Mouse (Mus musculus): Measurements from ENCODE around the gene Mboat2.
A peak's percentile ranks its signal among the peaks of the same experiment; 100 is the strongest.

The Mboat2 gene

DNA sequence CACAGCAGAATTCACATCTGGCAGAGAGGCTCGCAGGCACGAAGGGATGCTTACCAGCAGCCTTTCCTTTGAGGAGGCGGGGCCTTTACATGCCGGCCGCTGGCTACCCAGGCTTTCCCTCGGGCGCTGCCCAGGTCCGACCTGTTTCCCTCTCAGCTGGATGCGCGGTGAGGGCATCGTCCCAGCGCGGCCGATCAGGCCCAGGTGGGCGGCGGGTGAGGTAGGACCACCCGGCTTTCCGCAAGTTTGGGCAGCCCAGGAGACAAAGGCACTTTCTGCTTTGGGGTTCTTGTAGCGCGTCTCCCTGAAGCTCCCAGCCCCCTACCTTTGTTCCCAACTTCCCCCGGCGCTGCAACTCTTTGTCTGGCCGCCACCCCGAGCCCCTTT lies at the start of gene Mboat2:
Mboat2 (plus strand) TSS at position 114 of the 387 bp plus-strand sequence.
- DNase-seq (ENCODE audit: low spot score), result peak; percentile 35

DNA sequence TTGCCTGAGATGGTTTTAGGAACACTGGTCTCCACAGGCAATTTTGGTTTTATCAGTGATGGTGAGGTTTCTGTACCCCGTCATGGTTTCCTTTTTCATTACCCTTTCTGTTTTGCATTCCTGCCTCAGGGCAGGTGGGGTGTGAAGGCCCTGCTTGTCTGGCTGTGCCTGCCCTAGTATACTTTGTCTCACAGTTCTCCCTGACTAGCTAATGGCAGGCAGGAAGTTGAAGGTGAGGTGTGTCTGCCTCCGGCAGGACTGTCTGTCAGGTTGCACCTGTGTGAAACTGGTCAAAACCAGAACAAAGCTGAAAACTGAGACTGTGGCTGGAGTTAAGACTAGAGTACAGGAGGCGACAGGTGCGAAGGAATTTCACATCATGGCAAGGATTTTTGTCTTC lies 46.9 kb upstream of the Mboat2 start:
- no peak for DNase-seq (ENCODE audit: low spot score)

DNA sequence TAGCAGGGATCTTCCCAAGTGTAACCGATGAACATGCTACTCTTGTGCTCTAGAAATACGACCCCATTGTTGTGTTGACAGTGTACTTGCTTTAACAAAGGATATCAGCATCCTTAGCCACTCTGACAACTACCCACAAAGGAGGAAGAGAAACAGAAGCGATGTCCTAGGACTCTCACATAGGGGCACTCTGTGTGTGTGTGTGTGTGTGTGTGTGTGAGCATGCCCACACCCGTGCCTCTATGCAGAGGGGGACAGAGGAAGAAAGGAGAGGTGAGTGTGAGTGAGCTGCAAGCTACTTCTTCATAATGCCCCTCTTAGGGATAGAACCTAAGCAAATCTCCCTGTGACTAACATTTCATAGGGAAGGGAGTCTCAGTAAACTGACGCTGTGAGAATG lies 44.8 kb upstream of the Mboat2 start:
- DNase-seq (ENCODE audit: low spot score), result no peak

DNA sequence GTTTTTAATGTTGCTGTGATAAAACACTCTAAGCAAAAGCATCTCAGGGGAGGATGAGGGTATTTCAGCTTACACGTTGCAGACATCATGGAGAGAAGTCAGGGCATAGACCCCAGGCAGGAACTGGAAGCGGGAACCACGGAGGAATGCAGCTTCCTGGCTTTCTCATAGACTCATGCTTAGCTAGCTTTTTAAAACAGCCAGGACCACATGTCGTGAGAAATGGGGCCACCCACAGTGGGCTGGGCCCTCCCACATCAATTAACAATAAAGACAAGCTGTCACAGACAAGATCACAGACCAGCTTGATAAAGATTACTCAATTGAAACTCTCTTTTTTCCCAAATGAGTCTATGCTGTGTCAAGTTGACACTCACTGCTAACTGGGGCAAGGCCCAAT lies 44.4 kb upstream of the Mboat2 start:
- no peak for DNase-seq (ENCODE audit: low spot score)

DNA sequence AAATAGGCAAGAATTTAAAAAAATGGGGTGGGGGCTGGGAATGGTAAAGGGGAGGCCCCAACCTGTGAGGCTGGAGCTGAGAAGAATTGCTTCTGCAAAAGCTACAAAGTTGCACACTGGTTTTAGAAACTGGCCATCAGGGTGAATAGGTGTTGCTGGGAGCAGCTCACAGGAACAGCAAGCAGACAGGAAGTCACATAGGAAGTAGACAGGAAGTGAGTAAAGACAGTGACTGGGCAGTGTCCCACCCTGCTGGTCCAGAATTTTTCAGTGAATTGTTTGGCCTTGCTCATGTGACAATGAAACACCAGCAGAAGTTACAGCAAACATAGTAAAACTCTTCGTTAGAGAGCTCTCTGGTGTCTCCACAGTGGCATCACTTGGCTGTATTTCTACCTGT lies 41.0 kb upstream of the Mboat2 start:
- no peak for DNase-seq (ENCODE audit: low spot score)

DNA sequence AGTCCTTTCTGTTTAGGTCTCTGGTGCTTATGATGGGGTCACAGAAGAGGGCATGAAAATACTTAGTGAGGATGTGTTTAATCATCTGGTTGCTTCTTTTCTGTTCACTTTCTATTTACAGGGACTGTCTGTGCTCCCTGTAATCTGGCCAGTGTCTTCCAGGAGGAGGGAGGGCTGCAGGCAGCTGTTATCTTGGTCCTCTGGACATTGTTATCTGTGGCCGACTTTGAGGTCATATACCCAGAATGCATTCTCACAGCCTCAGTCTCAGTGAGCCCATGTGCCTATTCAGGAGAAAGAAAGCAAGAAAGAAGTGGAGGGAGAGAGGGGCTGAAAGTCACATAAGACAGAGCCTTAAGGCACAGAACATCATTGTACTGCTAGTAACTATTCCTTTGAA lies 19.4 kb upstream of the Mboat2 start:
- DNase-seq (ENCODE audit: low spot score), result no peak

DNA sequence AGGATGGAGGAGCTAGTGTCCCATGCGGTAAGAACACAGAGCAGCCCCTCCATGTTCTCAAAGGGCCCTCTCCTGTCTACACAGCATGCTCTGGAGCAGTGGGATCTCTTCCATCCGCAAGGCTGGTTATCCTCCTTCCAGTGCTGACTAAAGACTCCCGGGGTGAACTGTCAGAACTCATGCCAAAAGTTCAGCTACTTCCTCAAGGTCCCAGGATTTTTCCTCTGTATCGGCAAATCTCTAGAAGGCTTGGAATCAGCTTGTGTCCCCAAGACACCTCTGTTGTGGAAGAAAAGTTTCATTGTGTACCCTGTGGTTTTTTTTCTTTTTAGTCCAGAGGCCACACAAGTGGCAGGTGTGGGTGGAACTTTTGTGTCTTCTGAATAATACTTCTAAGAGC lies 18.8 kb upstream of the Mboat2 start:
- no peak for DNase-seq (ENCODE audit: low spot score)

DNA sequence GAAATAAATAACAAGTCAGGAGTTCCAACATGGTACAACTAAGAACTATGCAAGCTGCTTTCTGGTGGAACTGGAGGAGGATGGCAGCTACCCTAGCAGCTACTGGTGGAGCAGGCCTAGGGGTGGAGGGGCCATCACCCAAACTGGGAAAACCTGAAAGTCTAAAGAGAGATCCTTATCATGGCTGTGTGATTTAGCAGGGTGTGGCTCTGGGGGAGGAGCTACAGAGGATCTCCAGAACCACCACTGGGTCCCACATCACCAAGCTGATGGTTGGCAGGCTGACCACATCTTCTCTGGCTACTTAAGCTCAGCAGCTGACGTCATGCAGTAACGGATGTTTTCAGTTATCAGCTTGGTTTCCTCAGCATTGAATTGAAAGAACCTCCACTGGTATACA lies 7.8 kb upstream of the Mboat2 start:
- DNase-seq (ENCODE audit: low spot score), result no peak

DNA sequence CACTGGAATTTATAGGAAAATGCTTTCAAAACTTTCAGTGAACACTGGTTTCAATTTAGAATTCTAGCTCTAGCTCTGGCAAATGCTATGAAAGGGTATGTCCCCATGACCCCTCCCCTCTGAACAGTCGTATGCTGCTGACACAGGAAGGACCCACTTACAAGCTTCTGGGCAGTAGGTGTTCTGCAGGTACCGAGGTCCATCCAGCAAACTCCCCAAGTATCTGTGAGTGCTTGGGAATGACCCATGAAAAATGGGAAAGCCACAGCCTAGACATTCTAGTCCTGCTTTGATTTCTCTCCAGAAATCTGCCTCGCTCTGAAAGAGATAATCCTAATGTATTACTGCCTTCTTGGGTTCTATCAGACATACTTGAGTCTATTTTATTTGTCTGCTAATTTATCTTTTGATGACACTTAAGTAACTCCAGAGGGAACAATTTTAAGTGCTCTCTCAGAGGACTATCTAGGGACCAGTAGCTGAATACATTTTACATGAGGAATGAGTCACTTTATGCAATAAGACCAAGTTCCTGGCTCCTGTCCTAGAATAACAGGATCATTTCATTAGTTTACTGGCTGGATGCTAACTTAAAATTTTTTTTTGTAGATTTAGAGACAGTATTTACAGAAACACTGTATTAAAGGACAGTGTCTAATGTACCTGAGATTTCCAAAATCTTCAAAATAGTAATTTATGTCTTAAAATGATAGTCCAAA lies 6.9 kb upstream of the Mboat2 start:
- no peak for DNase-seq (ENCODE audit: low spot score)

DNA sequence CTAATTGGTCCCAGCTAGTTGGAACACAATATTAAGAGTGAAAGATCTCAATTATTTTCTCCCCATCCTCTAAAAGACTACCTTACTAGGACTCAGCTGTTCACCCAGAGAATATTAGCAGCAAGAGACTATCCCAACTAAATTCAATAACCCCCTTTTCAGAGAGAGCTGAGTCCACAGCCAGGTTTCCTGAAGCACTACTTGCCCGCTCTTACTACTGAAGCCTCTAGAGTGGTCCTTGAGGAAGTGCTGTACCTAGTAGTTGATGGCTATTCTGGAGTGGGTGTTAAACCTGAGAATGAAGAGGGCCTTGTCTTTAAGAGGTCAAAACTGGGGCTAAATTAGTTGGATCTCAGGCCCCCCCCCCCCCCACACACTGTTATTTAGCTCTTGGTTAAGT lies 593 bp upstream of the Mboat2 start:
- no peak for DNase-seq (ENCODE audit: low spot score)

DNA sequence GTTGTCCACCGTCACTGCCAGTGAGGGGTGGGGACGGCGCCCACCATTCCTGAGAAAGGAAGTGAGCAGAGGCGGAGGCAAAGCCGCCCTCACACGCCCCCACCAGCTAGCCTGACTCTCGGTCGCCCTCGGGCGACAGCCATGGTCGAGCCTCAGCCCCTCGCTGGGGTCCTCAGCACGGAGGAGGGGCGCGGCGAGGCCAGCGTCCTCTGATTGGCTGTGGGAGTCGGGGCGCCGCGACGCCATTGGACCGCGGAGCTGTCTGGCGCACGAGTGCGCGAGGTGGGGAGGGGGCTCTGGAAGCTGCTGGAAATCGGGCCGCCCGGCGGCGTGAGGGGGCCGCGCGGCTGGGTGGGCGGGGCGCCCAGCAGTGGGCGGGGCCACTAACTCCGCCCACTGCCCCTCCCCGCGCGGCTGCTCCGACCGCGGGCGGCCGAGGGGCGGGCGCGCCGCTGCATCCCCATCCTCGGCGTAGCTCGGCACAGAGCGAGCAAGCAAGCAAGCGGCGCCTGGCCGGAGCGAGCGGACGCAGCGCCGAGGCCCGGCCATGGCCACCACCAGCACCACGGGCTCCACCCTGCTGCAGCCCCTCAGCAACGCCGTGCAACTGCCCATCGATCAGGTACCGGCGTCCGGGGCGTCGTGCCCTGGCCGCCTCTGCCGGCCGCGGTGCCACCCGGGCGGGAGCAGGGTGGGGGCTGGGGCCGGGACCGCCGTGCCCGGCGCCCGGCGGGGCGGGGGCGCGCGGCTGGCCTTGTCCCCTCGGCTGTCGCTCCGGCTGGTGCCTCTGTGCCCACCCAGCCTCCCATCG lies 679 bp downstream of the Mboat2 start:
- DNase-seq (ENCODE audit: low spot score), result peak; percentile 68

DNA sequence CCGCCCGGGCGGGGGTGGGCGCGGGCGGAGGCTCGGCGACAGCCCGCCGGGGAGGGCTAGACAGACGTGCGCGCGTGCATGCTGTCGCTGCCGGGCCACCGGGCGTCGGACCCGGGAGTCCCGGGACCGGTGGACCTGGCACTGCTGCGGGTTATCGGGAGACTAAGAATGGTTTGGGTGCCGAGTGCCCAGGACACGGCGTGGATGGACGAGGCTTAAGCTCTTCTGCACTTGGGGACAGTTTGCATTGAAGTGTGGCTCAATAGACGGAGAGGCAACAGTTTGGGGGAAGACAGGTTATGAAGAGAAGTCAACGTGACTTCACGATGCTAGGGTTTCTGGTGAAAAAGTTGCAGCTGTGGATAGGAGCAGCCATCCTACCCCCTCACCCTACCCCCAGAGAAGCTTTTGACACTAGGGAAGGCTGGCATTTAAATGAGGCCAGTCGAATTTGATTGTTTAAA lies 1.3 kb downstream of the Mboat2 start:
- no peak for DNase-seq (ENCODE audit: low spot score)

DNA sequence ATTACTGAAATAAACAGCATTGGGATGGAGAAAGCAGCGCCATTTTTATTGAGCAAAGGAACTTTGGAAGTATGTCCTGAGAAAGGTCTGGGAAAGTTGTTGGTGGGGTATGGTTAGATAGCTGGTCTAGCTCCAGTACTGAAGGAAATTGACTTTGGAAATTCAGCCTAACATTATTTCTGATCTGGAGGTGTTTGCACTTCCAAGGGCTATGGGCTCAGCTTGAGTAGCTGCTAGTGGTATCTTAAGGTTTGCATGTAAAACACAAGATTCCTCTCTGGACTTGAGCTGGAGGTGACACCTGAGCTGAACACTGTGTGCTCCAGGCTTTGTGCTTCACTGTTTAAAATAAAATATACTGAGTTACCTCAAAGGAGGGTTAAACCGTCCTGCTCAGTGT lies 1.8 kb downstream of the Mboat2 start:
- no peak for DNase-seq (ENCODE audit: low spot score)

DNA sequence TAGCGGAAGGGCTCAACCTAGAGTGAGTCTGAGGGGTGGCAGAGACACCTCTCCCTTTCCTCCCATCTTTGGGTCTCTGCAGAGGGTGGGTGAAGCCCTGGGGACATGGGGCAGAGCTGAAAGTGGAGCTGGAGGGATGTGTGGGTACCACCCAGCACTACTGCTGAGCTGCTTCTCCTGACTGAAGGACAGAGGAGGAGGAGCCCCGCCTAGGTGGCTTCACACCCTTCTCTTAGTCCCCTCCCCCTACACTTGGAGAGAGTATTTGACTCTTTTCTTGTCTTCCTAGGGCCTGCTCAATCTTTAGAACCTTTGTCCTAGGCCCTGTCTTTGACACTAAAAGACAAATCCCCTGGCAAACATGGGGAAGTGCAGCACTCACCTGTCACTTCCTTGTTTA lies 7.3 kb downstream of the Mboat2 start:
- no peak for DNase-seq (ENCODE audit: low spot score)

DNA sequence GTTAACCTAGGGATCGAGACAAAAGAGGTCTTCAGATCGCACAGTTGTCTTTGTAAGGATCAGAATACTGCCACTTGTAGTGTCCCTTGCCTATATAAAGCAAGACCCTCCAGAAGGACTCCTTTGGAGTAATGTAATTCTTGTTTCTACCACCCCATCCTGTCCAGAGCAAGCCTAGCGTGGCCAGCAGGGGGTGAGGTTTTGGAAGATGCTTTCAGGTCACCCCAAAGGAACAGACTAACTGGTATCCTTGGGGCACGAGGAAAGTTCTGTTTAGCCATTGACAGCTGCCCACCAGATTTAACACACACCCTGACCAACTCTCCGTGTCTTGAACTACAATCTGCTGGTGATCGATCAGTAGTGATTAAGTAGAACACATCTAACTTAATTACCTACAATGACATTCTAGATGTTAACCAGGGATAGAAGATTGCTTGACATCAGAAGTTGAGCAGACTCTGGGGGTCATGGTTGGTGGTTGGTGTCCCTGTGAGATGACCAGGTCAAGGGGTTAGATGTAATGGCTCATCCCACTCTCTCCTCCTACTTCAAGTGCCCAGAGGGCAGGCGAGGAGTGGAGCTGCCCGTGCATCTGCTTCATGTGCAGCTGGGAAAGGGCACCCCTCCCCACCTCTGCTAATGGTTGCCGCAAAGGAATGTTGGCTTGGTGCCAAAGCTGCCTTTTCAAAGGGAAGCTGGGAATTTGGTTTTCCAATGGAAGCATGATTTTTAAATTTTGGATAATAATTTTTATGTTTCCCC lies 10.6 kb downstream of the Mboat2 start:
- no peak for DNase-seq (ENCODE audit: low spot score)

DNA sequence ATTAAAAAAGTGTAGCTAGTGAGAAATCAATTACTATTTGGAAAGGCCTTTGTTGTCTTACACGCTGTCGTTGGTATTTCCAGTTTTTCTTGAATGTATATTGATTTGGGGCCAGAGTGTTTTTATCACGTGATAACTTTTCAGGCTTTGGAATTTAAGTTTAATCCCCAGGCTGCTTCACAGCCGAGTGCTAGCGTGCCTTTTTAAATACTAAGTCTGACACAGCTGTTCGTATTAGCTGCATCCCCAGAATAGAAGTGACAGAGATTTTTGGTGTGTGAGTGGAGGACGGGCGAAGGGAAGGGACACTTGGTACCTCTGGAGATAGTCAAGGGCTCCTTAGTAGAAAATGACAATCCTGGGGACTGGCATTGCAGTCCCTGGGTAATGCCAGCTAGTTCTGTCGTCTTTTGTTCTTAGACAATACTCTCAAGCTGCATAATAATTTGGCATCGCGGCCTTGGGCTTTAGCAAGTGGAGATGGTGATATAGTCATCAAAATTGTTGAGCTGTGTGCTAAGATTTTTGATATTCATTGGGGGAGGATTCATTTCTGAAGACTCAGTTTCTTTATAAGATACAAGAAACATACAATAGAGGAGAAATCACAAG lies 11.7 kb downstream of the Mboat2 start:
- no peak for DNase-seq (ENCODE audit: low spot score)

DNA sequence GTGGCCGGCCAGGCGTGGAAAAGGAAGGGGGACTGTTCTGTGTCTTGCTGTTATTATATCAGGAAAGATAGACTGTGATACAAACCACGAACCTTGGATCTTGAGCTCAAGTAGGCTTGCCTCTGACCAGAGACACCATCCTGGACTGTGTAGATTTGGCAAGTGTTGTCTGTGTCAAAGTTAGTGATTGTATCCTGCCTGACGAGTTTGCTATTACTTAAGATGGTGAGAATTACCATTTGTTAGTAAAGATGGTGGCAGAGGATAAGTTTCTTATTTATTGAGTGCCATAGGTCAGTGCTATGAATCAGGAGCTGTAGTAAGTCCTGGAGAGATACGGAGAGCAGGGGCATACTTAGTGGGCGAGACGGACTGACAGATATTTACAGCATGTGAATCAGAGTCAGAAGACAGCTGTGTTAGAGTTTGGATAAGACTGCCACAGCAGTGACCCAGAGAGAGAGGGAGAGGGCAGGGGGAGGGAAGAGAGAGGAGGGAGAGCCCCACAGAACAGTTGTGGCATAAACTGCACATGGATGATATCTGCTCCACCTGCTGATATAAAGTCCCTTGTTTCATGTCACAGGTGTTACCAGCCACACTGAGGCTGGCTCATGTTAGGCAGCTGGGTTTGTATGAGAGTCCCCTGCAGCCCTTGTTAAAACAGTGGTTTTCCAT lies 12.9 kb downstream of the Mboat2 start:
- no peak for DNase-seq (ENCODE audit: low spot score)

DNA sequence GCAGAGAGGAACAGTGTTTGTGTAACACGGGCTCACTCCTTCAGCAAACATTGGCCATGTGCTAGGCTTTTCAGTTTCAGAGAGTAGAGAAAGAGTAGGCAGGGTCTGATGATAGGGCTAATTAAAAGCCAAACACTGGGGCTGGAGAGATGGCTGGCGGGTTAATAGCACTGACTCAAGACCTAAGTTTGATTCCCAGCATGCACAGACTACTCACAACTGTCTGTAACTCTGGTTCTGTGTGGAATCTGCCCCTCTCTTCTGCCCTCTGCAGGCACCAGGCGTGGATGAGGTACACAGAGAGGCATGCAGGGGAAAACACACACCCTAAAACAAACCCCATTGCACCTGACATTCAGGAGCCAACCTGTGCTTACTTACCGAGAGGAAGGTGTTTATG lies 14.7 kb downstream of the Mboat2 start:
- no peak for DNase-seq (ENCODE audit: low spot score)

DNA sequence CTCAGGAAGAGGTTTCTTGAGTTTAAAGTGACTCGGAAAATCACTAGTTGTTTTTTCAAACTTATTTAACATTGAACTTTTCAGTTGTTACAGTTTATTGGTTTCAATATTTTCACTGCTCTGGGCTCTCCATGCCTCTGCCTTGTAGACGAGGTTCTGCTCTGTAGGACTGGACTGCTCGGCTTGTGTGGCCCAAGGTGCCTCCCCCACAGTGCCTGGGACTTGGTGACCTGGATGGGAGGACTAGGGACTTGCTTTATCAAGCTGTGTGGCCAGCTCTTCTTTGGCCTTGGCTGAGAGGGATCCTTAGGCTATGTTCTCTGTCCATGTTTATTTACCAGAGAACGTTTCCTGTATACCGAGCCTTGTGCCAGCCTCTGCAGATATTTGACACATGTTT lies 17.4 kb downstream of the Mboat2 start:
- DNase-seq (ENCODE audit: low spot score), result no peak

DNA sequence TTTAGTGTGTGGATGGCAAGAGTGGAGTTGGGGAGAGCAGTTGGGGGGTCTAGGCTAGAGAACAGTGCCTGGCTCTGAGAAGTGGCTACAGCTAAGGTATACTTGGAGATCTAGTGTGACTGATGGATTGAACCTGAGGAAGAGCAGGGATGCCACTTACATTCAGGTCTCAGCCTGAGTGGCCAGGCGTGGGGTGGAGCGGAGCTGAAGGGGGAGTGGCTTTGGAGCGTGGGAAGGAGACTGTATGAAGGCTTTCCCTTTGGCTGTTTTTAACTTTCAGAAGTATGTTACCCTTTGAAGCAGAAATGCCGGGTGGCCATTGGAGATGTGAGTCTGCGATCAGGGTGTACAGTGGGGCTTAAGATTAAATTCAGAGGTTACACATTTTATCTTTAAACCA lies 26.7 kb downstream of the Mboat2 start:
- DNase-seq (ENCODE audit: low spot score), result no peak

DNA sequence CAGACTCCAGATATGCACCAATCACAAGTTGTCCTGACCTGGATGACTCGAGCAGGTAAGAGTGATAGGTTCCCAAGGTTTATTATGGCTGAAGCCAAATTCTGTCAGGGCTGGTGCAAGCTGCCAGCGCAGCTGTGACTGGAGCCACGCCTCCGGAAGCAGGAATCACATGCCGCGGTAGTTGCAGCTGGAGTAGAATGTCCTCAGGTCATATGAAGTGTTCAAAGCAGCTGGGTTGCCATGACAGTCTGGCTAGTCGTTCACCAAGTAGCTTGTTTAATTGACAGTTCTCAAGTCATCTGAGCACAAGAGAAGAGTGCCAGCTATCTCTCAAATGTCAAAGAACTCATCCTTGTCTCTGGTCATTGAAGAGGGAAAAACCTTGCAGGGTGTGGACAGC lies 28.7 kb downstream of the Mboat2 start:
- DNase-seq (ENCODE audit: low spot score), result no peak

DNA sequence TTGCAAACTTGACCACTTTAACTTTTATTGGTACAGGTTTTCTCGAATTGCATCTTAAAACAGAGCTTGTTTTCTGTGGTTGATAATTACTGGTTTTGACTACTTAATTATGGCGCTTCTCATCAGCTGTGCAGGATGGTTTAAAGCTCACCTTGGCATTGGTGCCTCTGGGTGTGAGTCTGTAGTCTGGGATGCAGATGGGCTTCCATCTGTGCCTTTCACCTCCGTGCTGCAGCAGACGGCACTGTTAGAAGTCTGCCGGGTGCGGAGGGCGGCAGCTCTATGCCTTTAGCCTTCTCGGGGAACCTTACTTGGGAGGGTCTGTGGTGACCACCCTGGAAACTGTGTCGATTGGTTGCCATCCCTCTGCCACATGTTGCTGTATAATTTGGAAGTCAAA lies 29.8 kb downstream of the Mboat2 start:
- no peak for DNase-seq (ENCODE audit: low spot score)

All from urinary bladder, postnatal 25 days (tissue).